Mouse (Mus musculus) embryonic facial prominence, embryonic 14.5 days (tissue): ENCODE results near the gene Tra2a. TPM values are rescaled to one million over a fixed set of nuclear protein-coding genes. Genes with fewer than 3 reads are reported as not detected.

Experiments
- ATAC-seq: fragments of 200-750 bp; cut with Nextera tagmentation; 2 replicates; pipeline ENCODE4 v1.8.0; 2017; ENCODE audit warnings: low read depth, moderate number of reproducible peaks, moderate TSS enrichment
- DNase-seq: peaks from one replicate; pipeline ENCODE4 v3.0.0-alpha.2; 2015; ENCODE audit warnings: low spot score
- H3K27ac ChIP-seq: fragments of 300-500 bp; sonication (generic); replicated peaks from 2 replicates; pipeline ENCODE4 v1.5.1; 2014; ENCODE audit warnings: low read depth, mild to moderate bottlenecking, low read length, moderate library complexity
- H3K27me3 ChIP-seq: fragments of 300-500 bp; sonication (generic); replicated peaks from 2 replicates; pipeline ENCODE4 v1.6.1; 2014; ENCODE audit warnings: low read length; ENCODE audit not compliant: control insufficient read depth, insufficient read depth
- H3K36me3 ChIP-seq: fragments of 300-500 bp; sonication (generic); 2 replicates; pipeline ENCODE4 v1.6.1; 2014; ENCODE audit warnings: low read length, mixed read lengths; ENCODE audit not compliant: control insufficient read depth, insufficient read depth
- H3K4me1 ChIP-seq: fragments of 300-500 bp; sonication (generic); 2 replicates; pipeline ENCODE4 v1.6.1; 2014; ENCODE audit warnings: antibody characterized with exemption, low read length; ENCODE audit not compliant: control insufficient read depth, insufficient read depth
- H3K4me2 ChIP-seq: fragments of 300-500 bp; sonication (generic); 2 replicates; pipeline ENCODE4 v1.6.1; 2014; ENCODE audit warnings: low read depth, mild to moderate bottlenecking, low read length, moderate library complexity, mixed read lengths
- H3K4me3 ChIP-seq: fragments of 300-500 bp; sonication (generic); 2 replicates; pipeline ENCODE4 v1.5.1; 2014; ENCODE audit warnings: low read depth, mild to moderate bottlenecking, low read length
- H3K9ac ChIP-seq: fragments of 300-500 bp; sonication (generic); 2 replicates; pipeline ENCODE4 v1.6.1; 2014; ENCODE audit warnings: low read depth, mild to moderate bottlenecking, low read length, moderate library complexity, mixed read lengths
- H3K9me3 ChIP-seq: fragments of 300-500 bp; sonication (generic); 2 replicates; pipeline ENCODE4 v1.6.1; 2016; ENCODE audit warnings: low read length; ENCODE audit not compliant: control insufficient read depth
- WGBS: fragments of 180-500 bp; shearing (Covaris S2); extraction: QIAGEN DNeasy Blood & Tissue Kit; methylation state at CpG from one replicate; pipeline ENCODE4 v1.1.7; 2014; 5-methylcytosine and 5-hydroxymethylcytosine counted together
- polyA plus RNA-seq: library from polyadenylated mRNA; unstranded; fragments of >200 nt; fragmentation: Nextera tagmentation; extraction: Ambion mirVana; gene quantifications from 2 replicates; pipeline ENCODE4 v1.2.1, GENCODE M21; 2014

The Tra2a gene
- polyA plus RNA-seq = 39.6 and 40.6 TPM in 2 replicates

- no peaks in the 10 kb centered on the region for H3K36me3 ChIP-seq
- H3K9me3 ChIP-seq = no peaks in the 10 kb centered on the region
- WGBS = under 1% methylated on average over 39 of the region's 39 CpGs
- no peaks in the 10 kb centered on the region for H3K27me3 ChIP-seq
- H3K9ac ChIP-seq = peak within 1 kb of the TSS; percentile 91
- peaks cover 14% of the 10 kb centered on the region for H3K4me1 ChIP-seq
- ATAC-seq (peak; percentile 96), DNase-seq (peak; percentile 98)
- H3K27ac ChIP-seq = peak within 1 kb of the TSS; percentile 98
- H3K4me2 ChIP-seq = peak within 1 kb of the TSS; percentile 79
- peak within 1 kb of the TSS; percentile 71 for H3K4me3 ChIP-seq
These were observed at the start of gene Tra2a for GRCm38 (mm10) chr6:49263847-49264243. Tra2a (minus strand) TSS chr6:49264033.

DNA sequence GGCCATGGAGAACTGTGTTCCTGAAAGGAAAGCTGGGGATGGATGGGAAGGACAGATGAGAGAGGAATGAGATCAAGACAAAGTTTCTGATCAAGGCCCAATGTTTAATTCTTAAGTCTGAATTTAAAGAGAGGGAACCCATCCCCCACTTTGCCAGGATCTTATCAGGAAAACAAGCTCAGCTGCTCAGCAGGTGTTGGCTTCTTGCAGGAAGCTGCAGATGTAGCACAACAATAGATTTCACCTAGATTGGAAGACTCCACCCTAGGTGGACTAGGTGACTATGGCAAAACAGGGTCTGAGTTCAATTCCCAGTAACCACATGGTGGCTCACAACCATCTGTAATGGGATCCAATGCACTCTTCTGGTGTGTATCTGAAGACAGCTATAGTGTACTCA, 34.5 kb upstream of the Tra2a start:
- H3K4me1 ChIP-seq = no peaks in the 10 kb centered on the region

GRCm38 (mm10) chr6:49282122-49282521, 18.3 kb upstream of the Tra2a start:
- H3K9me3 ChIP-seq = no peaks in the 10 kb centered on the region
- 93% methylated on average over 1 of the region's 1 CpGs for WGBS
- no peak overlapping the region for H3K9ac ChIP-seq
- H3K36me3 ChIP-seq = no peaks in the 10 kb centered on the region
- H3K4me3 ChIP-seq = no peak overlapping the region
- no peaks in the 10 kb centered on the region for H3K27me3 ChIP-seq
- DNase-seq (peak; percentile 5), ATAC-seq (no peak)
- no peak overlapping the region for H3K27ac ChIP-seq
- no peak overlapping the region for H3K4me2 ChIP-seq
- no peaks in the 10 kb centered on the region for H3K4me1 ChIP-seq

More for the DNA sequence above, 34.5 kb upstream of the Tra2a start:
- Histone ChIP-seq H3K4me2 (no peak overlapping the region), H3K4me3 (no peak overlapping the region), H3K9me3 (no peaks in the 10 kb centered on the region), H3K27ac (no peak overlapping the region), H3K9ac (no peak overlapping the region), H3K36me3 (no peaks in the 10 kb centered on the region), H3K27me3 (no peaks in the 10 kb centered on the region)
- DNase-seq = no peak
- ATAC-seq = no peak

DNA sequence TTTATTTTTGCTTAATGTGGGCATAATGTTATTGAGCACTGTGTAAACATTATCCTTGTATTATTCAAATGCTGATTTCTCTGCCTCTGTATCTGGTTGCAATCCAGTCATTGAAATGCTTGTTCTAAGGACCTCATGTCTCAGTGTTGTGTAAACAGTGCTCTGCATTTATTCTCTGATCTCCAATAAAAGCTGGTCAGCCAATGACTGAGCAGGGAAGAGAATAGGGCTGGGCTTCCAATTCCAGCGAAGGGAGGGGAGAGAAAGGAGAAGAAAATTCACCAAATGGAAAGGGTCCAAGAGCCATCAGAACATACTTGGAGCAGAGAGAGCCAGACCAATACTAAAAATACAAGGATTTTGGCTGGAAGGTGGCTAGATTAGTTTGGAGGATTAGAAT, 17.1 kb upstream of the Tra2a start:
- Histone ChIP-seq H3K9me3 (no peaks in the 10 kb centered on the region), H3K9ac (no peak overlapping the region), H3K4me1 (no peaks in the 10 kb centered on the region), H3K36me3 (no peaks in the 10 kb centered on the region), H3K27ac (no peak overlapping the region), H3K4me2 (no peak overlapping the region), H3K4me3 (no peak overlapping the region), H3K27me3 (no peaks in the 10 kb centered on the region)
- WGBS = 26% methylated on average over 1 of the region's 1 CpGs
- DNase-seq (no peak), ATAC-seq (no peak)

- DNase-seq (no peak), ATAC-seq (no peak)
- H3K4me1 ChIP-seq = no peaks in the 10 kb centered on the region
- H3K27ac ChIP-seq = no peak overlapping the region
- H3K9me3 ChIP-seq = no peaks in the 10 kb centered on the region
- no peaks in the 10 kb centered on the region for H3K27me3 ChIP-seq
- no peak overlapping the region for H3K4me2 ChIP-seq
- WGBS = 82% methylated on average over 7 of the region's 7 CpGs
- H3K9ac ChIP-seq = no peak overlapping the region
- H3K36me3 ChIP-seq = no peaks in the 10 kb centered on the region
- H3K4me3 ChIP-seq = no peak overlapping the region
These were observed 11.5 kb upstream of the Tra2a start for GRCm38 (mm10) chr6:49275296-49275695.

DNA sequence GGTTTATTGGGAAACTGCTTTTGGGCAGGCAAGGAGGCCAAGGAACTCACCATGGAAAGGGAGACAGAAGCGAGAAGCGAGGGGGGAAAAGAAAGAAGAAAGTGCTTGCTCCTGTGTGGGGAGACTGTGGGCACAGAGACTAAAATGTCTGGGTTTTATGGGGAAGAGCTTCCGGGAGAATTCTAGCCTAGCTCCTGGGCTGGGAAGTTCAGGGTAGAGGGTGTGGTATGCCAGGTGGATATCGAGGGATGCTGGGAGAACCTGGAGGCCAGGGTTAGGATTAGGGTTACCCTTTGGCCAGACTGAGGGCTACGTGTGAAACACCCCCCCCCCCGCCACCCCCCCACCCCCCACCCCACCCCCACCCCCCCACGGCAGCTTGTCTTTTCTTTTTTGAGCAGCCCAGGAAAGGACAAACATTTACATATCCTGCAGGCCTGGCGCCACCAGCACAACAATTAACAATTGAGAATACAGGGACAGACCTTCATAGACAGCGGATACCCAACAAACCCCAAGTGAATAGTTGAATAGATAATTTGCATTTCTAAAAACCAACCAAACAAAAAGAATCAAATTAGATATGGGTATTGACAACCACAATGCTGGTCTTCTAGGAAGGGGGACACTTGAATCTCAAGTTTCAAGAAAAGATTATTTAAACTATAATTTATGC, 10.7 kb upstream of the Tra2a start:
- 61% methylated on average over 9 of the region's 9 CpGs for WGBS
- Histone ChIP-seq H3K4me3 (no peak overlapping the region), H3K4me2 (no peak overlapping the region), H3K36me3 (no peaks in the 10 kb centered on the region), H3K9me3 (no peaks in the 10 kb centered on the region), H3K4me1 (no peaks in the 10 kb centered on the region), H3K27ac (no peak overlapping the region), H3K9ac (no peak overlapping the region), H3K27me3 (no peaks in the 10 kb centered on the region)
- ATAC-seq (no peak), DNase-seq (no peak)

- WGBS = 21% methylated on average over 4 of the region's 4 CpGs
- no peaks in the 10 kb centered on the region for H3K4me1 ChIP-seq
- no peak overlapping the region for H3K9ac ChIP-seq
- no peak overlapping the region for H3K4me3 ChIP-seq
- H3K9me3 ChIP-seq = no peaks in the 10 kb centered on the region
- no peak overlapping the region for H3K27ac ChIP-seq
- H3K27me3 ChIP-seq = no peaks in the 10 kb centered on the region
- no peak overlapping the region for H3K4me2 ChIP-seq
- DNase-seq (no peak), ATAC-seq (no peak)
- H3K36me3 ChIP-seq = no peaks in the 10 kb centered on the region
These were observed 10.1 kb upstream of the Tra2a start for GRCm38 (mm10) chr6:49273934-49274333.

DNA sequence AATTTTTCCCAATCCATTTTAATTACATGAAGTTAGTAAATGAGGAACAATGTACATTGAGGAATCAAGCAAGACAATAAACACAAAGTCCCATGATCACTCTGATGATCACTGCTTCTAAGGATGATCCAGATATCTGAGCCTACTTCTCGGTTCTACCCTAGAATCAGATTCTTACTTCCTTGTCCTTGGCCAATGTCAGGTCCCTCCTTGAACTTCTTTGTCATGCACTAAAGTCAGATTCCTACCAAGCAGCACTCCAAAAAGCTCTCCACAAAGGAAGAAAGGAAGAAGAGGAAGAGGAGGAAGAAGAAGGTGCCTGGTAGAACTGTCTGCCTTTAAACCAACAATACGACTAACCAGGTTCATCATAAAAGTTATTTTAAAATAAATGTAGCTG, 9.0 kb upstream of the Tra2a start:
- DNase-seq (no peak), ATAC-seq (no peak)
- H3K4me1 ChIP-seq = no peaks in the 10 kb centered on the region
- no peak overlapping the region for H3K9ac ChIP-seq
- H3K9me3 ChIP-seq = no peaks in the 10 kb centered on the region
- no peak overlapping the region for H3K4me2 ChIP-seq
- no peaks in the 10 kb centered on the region for H3K36me3 ChIP-seq
- 88% methylated on average over 2 of the region's 2 CpGs for WGBS
- H3K4me3 ChIP-seq = no peak overlapping the region
- H3K27ac ChIP-seq = no peak overlapping the region
- no peaks in the 10 kb centered on the region for H3K27me3 ChIP-seq

- no peak overlapping the region for H3K9ac ChIP-seq
- H3K4me3 ChIP-seq = no peak overlapping the region
- H3K9me3 ChIP-seq = no peaks in the 10 kb centered on the region
- no peaks in the 10 kb centered on the region for H3K4me1 ChIP-seq
- DNase-seq (no peak), ATAC-seq (no peak)
- no peak overlapping the region for H3K27ac ChIP-seq
- H3K36me3 ChIP-seq = no peaks in the 10 kb centered on the region
- H3K27me3 ChIP-seq = no peaks in the 10 kb centered on the region
- 66% methylated on average over 6 of the region's 6 CpGs for WGBS
- no peak overlapping the region for H3K4me2 ChIP-seq
These were observed 8.0 kb upstream of the Tra2a start for GRCm38 (mm10) chr6:49271815-49272214.
